Mouse (Mus musculus) hindbrain, embryonic 10.5 days (tissue): Measurements from ENCODE around the gene Cacna1f. TPM values are rescaled to one million over a fixed set of nuclear protein-coding genes. Genes with fewer than 3 reads are reported as not detected.

Source experiments
- DNase-seq: peaks from one replicate; pipeline ENCODE4 v3.0.0-alpha.2; 2017; ENCODE audit warnings: low spot score
- H3K27ac ChIP-seq: fragments of 300-500 bp; sonication (generic); 2 replicates; pipeline ENCODE4 v1.5.1; 2016; ENCODE audit warnings: mild to moderate bottlenecking, moderate library complexity
- H3K27me3 ChIP-seq: fragments of 300-500 bp; sonication (generic); 2 replicates; pipeline ENCODE4 v1.6.1; 2016; ENCODE audit warnings: mild to moderate bottlenecking; ENCODE audit not compliant: poor library complexity, insufficient read depth, severe bottlenecking
- H3K36me3 ChIP-seq: fragments of 300-500 bp; sonication (generic); 2 replicates; pipeline ENCODE4 v1.6.1; 2016; ENCODE audit warnings: mild to moderate bottlenecking, moderate library complexity
- H3K4me1 ChIP-seq: fragments of 300-500 bp; sonication (generic); replicated peaks from 2 replicates; pipeline ENCODE4 v1.6.1; 2016; ENCODE audit warnings: mild to moderate bottlenecking
- H3K4me3 ChIP-seq: fragments of 300-500 bp; sonication (generic); 2 replicates; pipeline ENCODE4 v1.5.1; 2016; ENCODE audit warnings: mild to moderate bottlenecking, moderate library complexity
- H3K9me3 ChIP-seq: fragments of 300-500 bp; sonication (generic); 2 replicates; pipeline ENCODE4 v1.6.1; 2016; ENCODE audit warnings: mild to moderate bottlenecking, moderate library complexity
- WGBS: fragments of 180-500 bp; shearing (Covaris S2); methylation state at CpG from one replicate; pipeline ENCODE4 v1.1.7; 2016; 5-methylcytosine and 5-hydroxymethylcytosine counted together
- polyA plus RNA-seq: library from polyadenylated mRNA; unstranded; fragments of >200 nt; fragmentation: Nextera tagmentation; extraction: Ambion mirVana; gene quantifications from 2 replicates; pipeline ENCODE4 v1.2.1, GENCODE M21; 2016

Gene Cacna1f
- polyA plus RNA-seq, 1 experiment from 2014 or later: not detected

- WGBS: 28% methylated on average over 13 of the region's 13 CpGs
- Histone ChIP-seq H3K27me3 (peaks cover 14% of the 10 kb centered on the region; the same call in 1 of the 2 replicates), H3K36me3 (no peaks in the 10 kb centered on the region), H3K9me3 (0 out of 2 replicates have a peak, but pooled peaks cover 7% of the 10 kb centered on the region), H3K27ac (peak overlapping the region; percentile 53), H3K4me3 (peak overlapping the region; percentile 58), H3K4me1 (peaks cover 17% of the 10 kb centered on the region)
- DNase-seq: no peak
Measured at GRCm38 (mm10) chrX:7639536-7640325, 32.8 kb downstream of the Cacna1f start.

GRCm38 (mm10) chrX:7640785-7641184, 33.9 kb downstream of the Cacna1f start:
- 31% methylated on average over 12 of the region's 12 CpGs for WGBS
- Histone ChIP-seq H3K36me3 (no peaks in the 10 kb centered on the region), H3K27me3 (peaks cover 14% of the 10 kb centered on the region; the same call in 1 of the 2 replicates), H3K27ac (no peak overlapping the region), H3K4me3 (no peak overlapping the region), H3K9me3 (0 out of 2 replicates have a peak, but pooled peaks cover 7% of the 10 kb centered on the region), H3K4me1 (peaks cover 17% of the 10 kb centered on the region)
- DNase-seq: no peak

GRCm38 (mm10) chrX:7645349-7645748, 38.5 kb downstream of the Cacna1f start:
- Histone ChIP-seq H3K9me3 (peaks cover 7% of the 10 kb centered on the region; the same call in 1 of the 2 replicates), H3K27ac (no peak overlapping the region), H3K27me3 (peaks cover 4% of the 10 kb centered on the region; the same call in 1 of the 2 replicates), H3K36me3 (no peaks in the 10 kb centered on the region), H3K4me3 (no peak overlapping the region), H3K4me1 (0 out of 2 replicates have a peak, but pooled peaks cover 6% of the 10 kb centered on the region)
- WGBS: 7% methylated on average over 5 of the region's 5 CpGs
- peak; percentile 74 for DNase-seq

- WGBS: 19% methylated on average over 25 of the region's 25 CpGs
- DNase-seq: peak; percentile 79
- H3K4me3 ChIP-seq: peak overlapping the region; percentile 54
- no peaks in the 10 kb centered on the region for H3K27me3 ChIP-seq
- H3K36me3 ChIP-seq: no peaks in the 10 kb centered on the region
- 0 out of 2 replicates have a peak, but pooled peaks cover 2% of the 10 kb centered on the region for H3K4me1 ChIP-seq
- peak overlapping the region; percentile 88 for H3K27ac ChIP-seq
- peaks cover 7% of the 10 kb centered on the region; the same call in 1 of the 2 replicates for H3K9me3 ChIP-seq
Measured at GRCm38 (mm10) chrX:7648671-7649304, 41.9 kb downstream of the Cacna1f start.

GRCm38 (mm10) chrX:7657221-7657639, 50.3 kb downstream of the Cacna1f start, which contains the start of gene Prickle3:
Prickle3 (plus strand) TSS chrX:7657260.
- Histone ChIP-seq H3K27me3 (no peaks in the 10 kb centered on the region), H3K4me3 (peak within 1 kb of the TSS; percentile 51), H3K36me3 (no peaks in the 10 kb centered on the region), H3K4me1 (peaks cover 22% of the 10 kb centered on the region), H3K27ac (peak within 1 kb of the TSS; percentile 83), H3K9me3 (peaks cover 3% of the 10 kb centered on the region; the same call in 1 of the 2 replicates)
- 17% methylated on average over 26 of the region's 26 CpGs for WGBS
- DNase-seq: no peak

GRCm38 (mm10) chrX:7658031-7658784, 51.3 kb downstream of the Cacna1f start:
- DNase-seq: peak; percentile 46
- Histone ChIP-seq H3K27me3 (no peaks in the 10 kb centered on the region), H3K27ac (peak overlapping the region; percentile 83), H3K4me1 (peaks cover 22% of the 10 kb centered on the region), H3K9me3 (peaks cover 3% of the 10 kb centered on the region; the same call in 1 of the 2 replicates), H3K4me3 (peak overlapping the region; percentile 51), H3K36me3 (no peaks in the 10 kb centered on the region)
- 14% methylated on average over 15 of the region's 15 CpGs for WGBS

GRCm38 (mm10) chrX:7658785-7659589, 52.1 kb downstream of the Cacna1f start:
- 50% methylated on average over 11 of the region's 11 CpGs for WGBS
- no peaks in the 10 kb centered on the region for H3K27me3 ChIP-seq
- peak overlapping the region; percentile 51; the same call in 1 of the 2 replicates for H3K4me3 ChIP-seq
- H3K4me1 ChIP-seq: peaks cover 22% of the 10 kb centered on the region
- no peak for DNase-seq
- peaks cover 3% of the 10 kb centered on the region; the same call in 1 of the 2 replicates for H3K9me3 ChIP-seq
- H3K27ac ChIP-seq: peak overlapping the region; percentile 83
- no peaks in the 10 kb centered on the region for H3K36me3 ChIP-seq

- 76% methylated on average over 4 of the region's 4 CpGs for WGBS
- Histone ChIP-seq H3K27me3 (no peaks in the 10 kb centered on the region), H3K4me3 (no peak overlapping the region), H3K27ac (no peak overlapping the region), H3K4me1 (peaks cover 22% of the 10 kb centered on the region), H3K9me3 (peaks cover 3% of the 10 kb centered on the region; the same call in 1 of the 2 replicates), H3K36me3 (no peaks in the 10 kb centered on the region)
- DNase-seq: no peak
Measured at GRCm38 (mm10) chrX:7661086-7661485, 54.2 kb downstream of the Cacna1f start.

GRCm38 (mm10) chrX:7662936-7663335, 56.1 kb downstream of the Cacna1f start:
- Histone ChIP-seq H3K9me3 (peaks cover 3% of the 10 kb centered on the region; the same call in 1 of the 2 replicates), H3K4me3 (no peak overlapping the region), H3K36me3 (peaks cover 7% of the 10 kb centered on the region; the same call in 1 of the 2 replicates), H3K4me1 (peaks cover 13% of the 10 kb centered on the region), H3K27me3 (no peaks in the 10 kb centered on the region), H3K27ac (no peak overlapping the region)
- DNase-seq: no peak
- WGBS: 81% methylated on average over 3 of the region's 3 CpGs

GRCm38 (mm10) chrX:7664791-7665190, 57.9 kb downstream of the Cacna1f start:
- H3K27me3 ChIP-seq: no peaks in the 10 kb centered on the region
- H3K9me3 ChIP-seq: no peaks in the 10 kb centered on the region
- no peaks in the 10 kb centered on the region for H3K4me1 ChIP-seq
- no peak for DNase-seq
- peaks cover 12% of the 10 kb centered on the region for H3K36me3 ChIP-seq
- no peak overlapping the region for H3K4me3 ChIP-seq
- H3K27ac ChIP-seq: no peak overlapping the region
- 94% methylated on average over 11 of the region's 11 CpGs for WGBS

- 0 out of 2 replicates have a peak, but pooled peaks cover 7% of the 10 kb centered on the region for H3K4me1 ChIP-seq
- no peak for DNase-seq
- peaks cover 12% of the 10 kb centered on the region for H3K36me3 ChIP-seq
- no peak overlapping the region for H3K27ac ChIP-seq
- H3K27me3 ChIP-seq: no peaks in the 10 kb centered on the region
- H3K9me3 ChIP-seq: 0 out of 2 replicates have a peak, but pooled peaks cover 3% of the 10 kb centered on the region
- H3K4me3 ChIP-seq: no peak overlapping the region
- WGBS: 75% methylated on average over 21 of the region's 21 CpGs
Measured at GRCm38 (mm10) chrX:7665739-7666502, 59.0 kb downstream of the Cacna1f start.
